Mouse (Mus musculus) stomach, embryonic 16.5 days (tissue): ENCODE results near the gene Glis2. TPM values are rescaled to one million over a fixed set of nuclear protein-coding genes. Genes with fewer than 3 reads are reported as not detected.

Experiments used
- ATAC-seq: fragments of 200-750 bp; cut with Nextera tagmentation; 2 replicates; pipeline ENCODE4 v1.8.0; 2017; ENCODE audit warnings: moderate number of reproducible peaks, moderate TSS enrichment; ENCODE audit not compliant: insufficient read depth, low FRiP score
- H3K27ac ChIP-seq: fragments of 300-500 bp; sonication (generic); 2 replicates; pipeline ENCODE4 v1.5.1; 2014; ENCODE audit warnings: low read length
- H3K27me3 ChIP-seq: fragments of 300-500 bp; sonication (generic); 2 replicates; pipeline ENCODE4 v1.6.1; 2014; ENCODE audit warnings: low read length, control low read depth, mixed read lengths; ENCODE audit not compliant: control insufficient read depth, insufficient read depth
- H3K36me3 ChIP-seq: fragments of 300-500 bp; sonication (generic); 2 replicates; pipeline ENCODE4 v1.6.1; 2014; ENCODE audit warnings: low read length; ENCODE audit not compliant: control insufficient read depth, insufficient read depth
- H3K4me1 ChIP-seq: fragments of 300-500 bp; sonication (generic); 2 replicates; pipeline ENCODE4 v1.6.1; 2014; ENCODE audit warnings: low read length, control low read depth, mixed read lengths; ENCODE audit not compliant: control insufficient read depth, insufficient read depth
- H3K4me2 ChIP-seq: fragments of 300-500 bp; sonication (generic); 2 replicates; pipeline ENCODE4 v1.6.1; 2014; ENCODE audit warnings: low read depth, low read length, mixed read lengths
- H3K4me3 ChIP-seq: fragments of 300-500 bp; sonication (generic); replicated peaks from 2 replicates; pipeline ENCODE4 v1.5.1; 2014; ENCODE audit warnings: mild to moderate bottlenecking, low read length
- H3K9ac ChIP-seq: fragments of 300-500 bp; sonication (generic); 2 replicates; pipeline ENCODE4 v1.6.1; 2014; ENCODE audit warnings: low read length
- H3K9me3 ChIP-seq: fragments of 300-500 bp; sonication (generic); replicated peaks from 2 replicates; pipeline ENCODE4 v1.6.1; 2016; ENCODE audit warnings: low read length, control low read depth; ENCODE audit not compliant: control insufficient read depth
- WGBS: fragments of 180-500 bp; shearing (Covaris S2); extraction: QIAGEN DNeasy Blood & Tissue Kit; methylation state at CpG from one replicate; pipeline ENCODE4 v1.1.7; 2014; 5-methylcytosine and 5-hydroxymethylcytosine counted together
- polyA plus RNA-seq: library from polyadenylated mRNA; unstranded; fragments of >200 nt; fragmentation: Nextera tagmentation; extraction: Ambion mirVana; gene quantifications from 2 replicates; pipeline ENCODE4 v1.2.1, GENCODE M21; 2015

Gene Glis2
- polyA plus RNA-seq, 1 experiment from 2014 or later, result 18.7 TPM

DNA sequence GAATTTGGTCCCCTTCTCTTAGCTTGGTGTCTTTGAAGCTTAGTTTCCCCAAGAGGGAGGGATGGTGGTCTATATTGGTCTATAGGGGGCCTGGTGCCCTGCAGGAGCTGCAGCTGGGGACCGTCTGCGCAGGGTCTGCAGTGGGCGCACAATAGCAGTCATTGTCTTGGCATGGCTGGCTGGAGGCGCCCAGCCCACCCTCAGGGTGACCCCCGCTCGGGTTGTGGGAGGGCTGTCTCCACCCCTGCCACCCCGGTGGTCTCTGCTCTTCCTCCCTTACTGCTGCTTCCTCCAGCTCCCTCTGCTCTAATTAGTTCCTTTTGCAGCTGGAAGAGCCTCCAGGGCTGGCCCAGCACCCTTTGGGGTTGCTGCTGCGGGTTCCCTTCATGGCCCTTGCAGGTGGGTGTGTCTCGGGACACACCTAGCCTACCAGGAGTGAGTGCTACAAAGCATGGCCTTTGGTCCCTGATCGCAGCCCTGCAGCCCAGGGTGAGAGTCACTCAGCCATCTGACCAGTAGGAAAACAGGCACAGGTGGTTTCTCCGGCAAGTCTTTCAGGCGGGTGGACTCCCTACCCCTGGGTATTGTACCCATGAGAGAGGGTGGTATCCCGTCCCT lies 11.1 kb downstream of the Glis2 start:
- Histone ChIP-seq H3K27me3 (no peaks in the 10 kb centered on the region), H3K36me3 (no peaks in the 10 kb centered on the region), H3K9ac (peak overlapping the region; percentile 39; the same call in 1 of the 2 replicates), H3K4me1 (peaks cover 71% of the 10 kb centered on the region), H3K4me2 (peak overlapping the region; percentile 23; the same call in 1 of the 2 replicates), H3K4me3 (no peak overlapping the region), H3K27ac (peak overlapping the region; percentile 76), H3K9me3 (no peaks in the 10 kb centered on the region)
- 54% methylated on average over 13 of the region's 13 CpGs for WGBS
- peak; percentile 41; the same call in 1 of the 2 replicates for ATAC-seq

GRCm38 (mm10) chr16:4606431-4607084 lies 12.0 kb downstream of the Glis2 start:
- H3K27me3 ChIP-seq, result no peaks in the 10 kb centered on the region
- 0 out of 2 replicates have a peak, but pooled peaks cover 5% of the 10 kb centered on the region for H3K36me3 ChIP-seq
- peak overlapping the region; percentile 76 for H3K27ac ChIP-seq
- peaks cover 66% of the 10 kb centered on the region for H3K4me1 ChIP-seq
- H3K9me3 ChIP-seq, result no peaks in the 10 kb centered on the region
- 0 out of 2 replicates have a peak overlapping the region, but pooled peaks have one; percentile 3 for H3K4me2 ChIP-seq
- WGBS, result 13% methylated on average over 5 of the region's 5 CpGs
- peak overlapping the region; percentile 39; the same call in 1 of the 2 replicates for H3K9ac ChIP-seq
- no peak for ATAC-seq
- H3K4me3 ChIP-seq, result no peak overlapping the region

DNA sequence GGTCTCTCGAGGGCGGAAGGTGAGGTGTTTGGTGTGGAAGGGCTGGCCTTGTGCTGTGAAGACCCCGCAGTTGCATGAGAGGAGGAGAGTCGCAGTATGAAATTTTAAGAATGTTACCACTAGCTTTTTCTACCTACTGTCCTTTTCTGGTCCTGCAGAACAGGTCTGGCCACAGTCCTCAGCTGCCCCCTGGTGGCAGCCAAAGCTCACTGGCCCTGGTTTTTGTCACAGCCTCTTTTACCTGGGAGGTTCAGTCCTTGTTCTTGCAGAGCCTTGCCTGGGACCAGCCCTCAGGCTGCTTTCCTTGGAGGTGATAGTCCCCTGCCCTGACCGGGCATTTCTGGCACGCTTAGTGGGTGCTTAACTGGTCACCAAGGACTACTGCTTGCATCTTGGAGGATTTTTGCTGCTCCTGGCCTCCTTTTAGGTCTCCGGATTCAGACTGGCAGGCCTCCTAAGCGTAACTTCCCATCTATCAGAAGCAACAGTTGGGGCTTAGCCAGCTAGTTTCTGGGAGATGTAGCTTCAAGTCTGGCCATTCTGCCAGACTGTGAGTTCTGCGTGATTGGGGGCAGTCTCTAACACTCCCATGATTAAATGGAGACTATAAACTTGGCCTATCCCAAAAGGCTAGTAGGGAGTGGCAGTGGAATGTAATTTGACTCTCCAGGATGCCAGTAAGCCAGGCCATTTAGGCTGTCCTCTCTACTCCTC lies 13.5 kb downstream of the Glis2 start:
- Histone ChIP-seq H3K4me1 (peaks cover 54% of the 10 kb centered on the region), H3K9me3 (no peaks in the 10 kb centered on the region), H3K9ac (peak overlapping the region; percentile 29), H3K4me3 (no peak overlapping the region), H3K4me2 (no peak overlapping the region), H3K27ac (peak overlapping the region; percentile 76; the same call in 1 of the 2 replicates), H3K36me3 (peaks cover 9% of the 10 kb centered on the region; the same call in 1 of the 2 replicates), H3K27me3 (no peaks in the 10 kb centered on the region)
- no peak for ATAC-seq
- 36% methylated on average over 9 of the region's 9 CpGs for WGBS

- H3K9ac ChIP-seq, result no peak overlapping the region; the same call in 1 of the 2 replicates
- H3K27me3 ChIP-seq, result no peaks in the 10 kb centered on the region
- H3K4me3 ChIP-seq, result no peak overlapping the region
- no peak overlapping the region for H3K27ac ChIP-seq
- no peak overlapping the region for H3K4me2 ChIP-seq
- ATAC-seq, result no peak
- H3K9me3 ChIP-seq, result no peaks in the 10 kb centered on the region
- peaks cover 11% of the 10 kb centered on the region; the same call in 1 of the 2 replicates for H3K36me3 ChIP-seq
- 78% methylated on average over 19 of the region's 19 CpGs for WGBS
- peaks cover 48% of the 10 kb centered on the region for H3K4me1 ChIP-seq
These were observed 14.1 kb downstream of the Glis2 start for GRCm38 (mm10) chr16:4608532-4609059.

GRCm38 (mm10) chr16:4611193-4611592 lies 16.7 kb downstream of the Glis2 start:
- Histone ChIP-seq H3K9me3 (no peaks in the 10 kb centered on the region), H3K4me1 (peaks cover 23% of the 10 kb centered on the region), H3K4me2 (no peak overlapping the region), H3K27me3 (no peaks in the 10 kb centered on the region), H3K36me3 (peaks cover 13% of the 10 kb centered on the region; the same call in 1 of the 2 replicates), H3K9ac (no peak overlapping the region), H3K27ac (no peak overlapping the region), H3K4me3 (no peak overlapping the region)
- ATAC-seq, result no peak
- 87% methylated on average over 5 of the region's 5 CpGs for WGBS

DNA sequence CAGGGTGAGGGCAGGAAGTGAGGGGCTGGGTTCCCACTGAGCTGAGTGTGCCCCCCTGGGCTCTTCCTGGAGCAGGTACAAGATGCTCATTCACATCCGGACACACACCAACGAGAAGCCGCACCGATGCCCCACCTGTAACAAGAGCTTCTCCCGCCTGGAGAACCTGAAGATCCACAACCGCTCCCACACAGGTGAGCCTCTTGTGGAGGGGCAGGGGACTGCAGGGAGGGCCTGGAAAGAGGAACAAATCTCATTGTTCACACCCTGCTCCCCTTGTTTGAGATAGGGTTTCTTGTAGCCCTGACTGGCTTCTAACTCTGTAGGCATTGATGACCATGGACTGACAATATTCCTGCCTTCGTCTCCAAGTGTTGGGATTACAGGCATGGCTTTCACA lies 17.2 kb downstream of the Glis2 start:
- Histone ChIP-seq H3K27me3 (no peaks in the 10 kb centered on the region), H3K36me3 (peaks cover 18% of the 10 kb centered on the region; the same call in 1 of the 2 replicates), H3K4me3 (no peak overlapping the region), H3K9ac (no peak overlapping the region), H3K9me3 (no peaks in the 10 kb centered on the region), H3K4me2 (no peak overlapping the region), H3K27ac (no peak overlapping the region), H3K4me1 (peaks cover 18% of the 10 kb centered on the region)
- ATAC-seq, result no peak
- WGBS, result 91% methylated on average over 7 of the region's 7 CpGs

- Histone ChIP-seq H3K4me1 (no peaks in the 10 kb centered on the region), H3K36me3 (peaks cover 18% of the 10 kb centered on the region; the same call in 1 of the 2 replicates), H3K9me3 (no peaks in the 10 kb centered on the region; the same call in 1 of the 2 replicates), H3K4me2 (no peak overlapping the region), H3K27me3 (no peaks in the 10 kb centered on the region), H3K9ac (no peak overlapping the region), H3K27ac (no peak overlapping the region), H3K4me3 (no peak overlapping the region)
- no peak for ATAC-seq
- WGBS, result 95% methylated on average over 9 of the region's 9 CpGs
These were observed 19.2 kb downstream of the Glis2 start for GRCm38 (mm10) chr16:4613736-4614135.

DNA sequence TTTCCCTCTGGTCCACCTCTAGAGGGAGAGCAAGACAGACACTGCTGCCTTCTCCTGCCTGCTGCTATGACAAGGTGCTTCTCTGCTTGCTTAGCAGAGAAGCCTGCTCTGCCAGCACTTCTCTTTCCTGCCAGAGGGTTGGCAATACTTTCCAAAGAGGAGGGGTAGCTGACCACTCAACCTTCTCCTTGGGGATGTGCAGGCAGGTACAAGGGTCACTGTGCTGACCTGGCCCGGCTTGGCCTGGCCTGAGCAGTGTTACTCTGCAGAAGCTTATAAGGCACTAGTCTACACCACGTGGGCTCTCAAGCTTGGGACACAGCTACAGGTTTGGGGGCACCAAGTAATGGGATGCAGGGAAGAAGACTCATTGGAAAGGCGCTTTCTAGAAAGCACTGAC lies 20.1 kb downstream of the Glis2 start:
- Histone ChIP-seq H3K27ac (no peak overlapping the region), H3K4me1 (no peaks in the 10 kb centered on the region), H3K4me3 (no peak overlapping the region), H3K36me3 (peaks cover 18% of the 10 kb centered on the region; the same call in 1 of the 2 replicates), H3K27me3 (no peaks in the 10 kb centered on the region), H3K4me2 (no peak overlapping the region), H3K9ac (no peak overlapping the region), H3K9me3 (no peaks in the 10 kb centered on the region; the same call in 1 of the 2 replicates)
- no peak for ATAC-seq
- WGBS, result 94% methylated on average over 3 of the region's 3 CpGs
